Mouse (Mus musculus): ENCODE measurements around the gene Col4a3bp.

- TF ChIP-seq CTCF (IDR thresholded peaks at IDR 0.05; ENCODE audit: borderline replicate concordance, extremely low read depth, insufficient read depth, insufficient read length) (no peak), POLR2A (IDR thresholded peaks at IDR 0.05; ENCODE audit: borderline replicate concordance, extremely low read depth, insufficient read depth, insufficient read length, poor library complexity, severe bottlenecking) (no peak)
Measured at GRCm38 (mm10) chr13:96594070-96594469, 51.7 kb downstream of the Col4a3bp start.
